In genomic region chr5:144334010-144334409, GRCm38 (mm10) we compare ENCODE assay signal across 24 mouse cellular contexts. TPM values are rescaled to one million over a fixed set of nuclear protein-coding genes. Genes with fewer than 3 reads are reported as not detected.
A peak's percentile ranks its signal among the peaks of the same experiment; 100 is the strongest.
DNase-seq lines count a peak whose midpoint lies in the region; TF ChIP-seq lines count a peak whose summit lies in the region.
"Had no signal": no experiment of that assay in that cellular context is flagged by ENCODE, and none has a peak within 500 bp of the region (broad histone marks: within the 10 kb centered on the region; RNA-seq: fewer than 3 reads in every experiment).

No protein-coding gene starts in this region.

- DNase-seq in kidney, adult 11 months, result peak; percentile 4
- no peak for DNase-seq in kidney, adult 18-20 months
- DNase-seq in lung, adult 18-20 months, result peak; percentile 71 to 84
- no peak for DNase-seq in lung, adult 2 months
- peak; percentile 37 for DNase-seq in lung, postnatal 10 days
- DNase-seq in lung, postnatal 36 days, result peak; percentile 76
- DNase-seq in embryo, embryonic 10 days (ENCODE audit: low spot score), result no peak
- DNase-seq: adrenal gland, postnatal 10 days; adrenal gland, postnatal 36 days; B cell, adult 2 months; cerebellum, adult 18-20 months; cerebellum, adult 9-10 months; cerebellum, postnatal 14 days; forebrain, postnatal 0 days; gastrocnemius, adult 2 months; gastrocnemius, postnatal 14 days; heart, adult 18-20 months; heart, postnatal 14 days; heart, postnatal 4 days had no signal

- TF ChIP-seq CTCF in lung, adult 2 months (IDR thresholded peaks at IDR 0.05; ENCODE audit: insufficient read depth, low read length), result no peak

- TF ChIP-seq POLR2A in lung, adult 2 months (IDR thresholded peaks at IDR 0.05; ENCODE audit: borderline replicate concordance, extremely low read depth, low read depth, low read length), result no peak

- H3K4me1 ChIP-seq in lung, adult 2 months (ENCODE audit: control insufficient read depth, insufficient read depth, low read length), result peaks cover 3% of the 10 kb centered on the region; the same call in 1 of the 2 replicates
- H3K4me1 ChIP-seq: embryonic facial prominence, embryonic 12.5 days; embryonic facial prominence, embryonic 15.5 days had no signal

- no peak overlapping the region for H3K4me3 ChIP-seq in lung, adult 2 months (replicated peaks; ENCODE audit: extremely low read depth, low read depth, low read length)
- H3K4me3 ChIP-seq: embryonic facial prominence, embryonic 12.5 days; embryonic facial prominence, embryonic 15.5 days; gastrocnemius, adult 2 months; heart, embryonic 12.5 days; heart, embryonic 15.5 days had no signal

- 68% methylated on average over 11 of the region's 11 CpGs for WGBS in lung, adult 2 months

RNA-seq across cellular contexts. Expression of gene Baiap2l1, which starts 23.9 kb away (rescaled TPM):
- 20.4 and 22.6 TPM in 2 replicates for polyA plus RNA-seq in lung, adult 2 months (2012; rRNA removed)
- polyA plus RNA-seq: G1E had no signal

Comparison
In these comparisons a context has a peak if more than half of its experiments do, and no peak if none do; other contexts are left out.
1. DNase-seq: peak in kidney, adult 11 months (single experiment), lung, adult 18-20 months (2 of 2), lung, postnatal 10 days (single experiment) and lung, postnatal 36 days (single experiment); none in kidney, adult 18-20 months (single experiment), lung, adult 2 months (single experiment) and embryo, embryonic 10 days (single experiment).